Mouse (Mus musculus) liver, adult 2 months (tissue): ENCODE data around the gene Tmprss12.

Source experiments
- CTCF ChIP-seq: fragments of 200-500 bp; IDR thresholded peaks from 2 replicates; pipeline ENCODE4 v1.5.1; 2011; ENCODE audit warnings: low read depth, low read length, control low read depth
- POLR2A ChIP-seq: fragments of 200-500 bp; IDR thresholded peaks from 2 replicates; pipeline ENCODE4 v1.6.1; 2011; ENCODE audit warnings: low read length, control low read depth; ENCODE audit not compliant: insufficient read depth; ENCODE audit errors: extremely low read depth

DNA sequence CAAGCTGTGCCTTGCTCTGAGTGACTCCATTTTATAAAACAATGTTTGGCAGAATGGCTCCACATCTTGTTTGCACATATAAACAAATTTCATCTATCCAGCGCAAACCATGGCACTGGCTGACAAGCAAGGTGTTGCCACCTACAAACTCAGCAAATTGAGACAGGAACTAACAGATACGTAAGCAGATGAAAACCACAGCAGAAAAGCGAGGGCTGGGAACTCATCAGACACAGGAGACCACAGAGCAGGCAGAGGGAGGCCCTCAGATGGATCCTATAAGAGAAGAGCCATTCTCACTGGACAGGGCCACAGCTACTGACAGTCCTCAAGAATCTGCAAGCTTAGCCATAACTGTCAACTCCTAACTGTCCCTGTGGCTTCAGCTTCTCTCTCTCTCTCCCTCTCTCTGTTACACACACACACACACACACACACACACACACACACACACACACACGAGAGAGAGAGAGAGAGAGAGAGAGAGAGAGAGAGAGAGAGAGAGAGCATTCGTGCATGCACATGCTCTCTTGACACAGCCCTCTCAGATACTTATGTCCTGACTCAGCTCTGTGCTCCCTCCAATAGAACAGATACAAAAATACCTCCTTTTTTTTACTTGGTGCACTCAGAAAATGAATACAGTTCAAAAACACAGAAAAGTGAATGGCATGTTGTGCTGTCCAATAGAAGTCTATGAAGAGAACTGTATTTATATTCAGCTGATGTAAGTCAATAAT lies 14.9 kb upstream of the Tmprss12 start:
- TF ChIP-seq POLR2A (no peak), CTCF (no peak)
